Mouse (Mus musculus) forebrain, embryonic 15.5 days (tissue): ENCODE measurements around the gene Bcl2l10. TPM values are rescaled to one million over a fixed set of nuclear protein-coding genes. Genes with fewer than 3 reads are reported as not detected.

Experiments used
- ATAC-seq: fragments of 200-750 bp; cut with Nextera tagmentation; replicated peaks from 2 replicates; pipeline ENCODE4 v1.8.0; 2017; ENCODE audit warnings: mild to moderate bottlenecking, moderate TSS enrichment, moderate library complexity
- H3K27ac ChIP-seq: fragments of 300-500 bp; sonication (generic); replicated peaks from 2 replicates; pipeline ENCODE4 v1.5.1; 2015; ENCODE audit warnings: mild to moderate bottlenecking, inconsistent platforms
- H3K27me3 ChIP-seq: fragments of 300-500 bp; sonication (generic); 2 replicates; pipeline ENCODE4 v1.6.1; 2015; ENCODE audit warnings: inconsistent platforms
- H3K36me3 ChIP-seq: fragments of 300-500 bp; sonication (generic); 2 replicates; pipeline ENCODE4 v1.6.1; 2015; ENCODE audit warnings: mild to moderate bottlenecking, inconsistent platforms
- H3K4me1 ChIP-seq: fragments of 300-500 bp; sonication (generic); 2 replicates; pipeline ENCODE4 v1.6.1; 2015; ENCODE audit warnings: inconsistent platforms
- H3K4me2 ChIP-seq: fragments of 300-500 bp; sonication (generic); replicated peaks from 2 replicates; pipeline ENCODE4 v1.6.1; 2015; ENCODE audit warnings: mild to moderate bottlenecking, inconsistent platforms
- H3K4me3 ChIP-seq: fragments of 300-500 bp; sonication (generic); 2 replicates; pipeline ENCODE4 v1.5.1; 2015; ENCODE audit warnings: mild to moderate bottlenecking, inconsistent platforms
- H3K9ac ChIP-seq: fragments of 300-500 bp; sonication (generic); replicated peaks from 2 replicates; pipeline ENCODE4 v1.6.1; 2015; ENCODE audit warnings: mild to moderate bottlenecking, inconsistent platforms
- H3K9me3 ChIP-seq: fragments of 300-500 bp; sonication (generic); 2 replicates; pipeline ENCODE4 v1.6.1; 2016; ENCODE audit warnings: inconsistent platforms
- WGBS: fragments of 180-500 bp; shearing (Covaris S2); methylation state at CpG from one replicate; pipeline ENCODE4 v1.1.7; 2015; ENCODE audit warnings: mixed read lengths; 5-methylcytosine and 5-hydroxymethylcytosine counted together
- polyA plus RNA-seq: library from polyadenylated mRNA; unstranded; fragments of >200 nt; fragmentation: Nextera tagmentation; extraction: Ambion mirVana; gene quantifications from 2 replicates; pipeline ENCODE4 v1.2.1, GENCODE M21; 2015

Gene Bcl2l10
- polyA plus RNA-seq, 1 experiment from 2014 or later, result not detected

DNA sequence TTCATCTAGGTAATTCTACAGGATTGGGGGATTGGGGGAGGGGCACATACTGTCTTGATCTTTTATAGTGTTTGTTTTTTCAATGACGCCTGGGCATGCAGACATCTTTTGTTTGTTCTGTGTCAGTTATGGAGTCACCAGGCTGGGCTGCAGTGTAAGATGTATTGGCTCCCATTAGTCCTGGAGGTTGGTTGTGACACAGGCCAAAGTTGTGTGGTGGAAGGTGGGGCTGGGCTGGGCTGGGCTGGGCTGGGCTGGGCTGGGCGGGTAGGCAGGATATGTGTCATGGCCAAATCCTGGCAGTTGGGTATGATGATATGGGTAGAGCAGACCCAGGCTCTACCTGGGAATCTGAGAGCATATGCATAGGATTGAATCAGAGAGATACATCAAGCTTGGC, 31.2 kb downstream of the Bcl2l10 start:
- no peak for ATAC-seq
- H3K4me3 ChIP-seq, result no peak overlapping the region
- H3K9me3 ChIP-seq, result no peaks in the 10 kb centered on the region
- no peak overlapping the region for H3K27ac ChIP-seq
- WGBS, result 90% methylated on average over 2 of the region's 2 CpGs
- H3K36me3 ChIP-seq, result no peaks in the 10 kb centered on the region
- H3K9ac ChIP-seq, result no peak overlapping the region
- H3K27me3 ChIP-seq, result no peaks in the 10 kb centered on the region
- no peak overlapping the region for H3K4me2 ChIP-seq
- no peaks in the 10 kb centered on the region for H3K4me1 ChIP-seq

DNA sequence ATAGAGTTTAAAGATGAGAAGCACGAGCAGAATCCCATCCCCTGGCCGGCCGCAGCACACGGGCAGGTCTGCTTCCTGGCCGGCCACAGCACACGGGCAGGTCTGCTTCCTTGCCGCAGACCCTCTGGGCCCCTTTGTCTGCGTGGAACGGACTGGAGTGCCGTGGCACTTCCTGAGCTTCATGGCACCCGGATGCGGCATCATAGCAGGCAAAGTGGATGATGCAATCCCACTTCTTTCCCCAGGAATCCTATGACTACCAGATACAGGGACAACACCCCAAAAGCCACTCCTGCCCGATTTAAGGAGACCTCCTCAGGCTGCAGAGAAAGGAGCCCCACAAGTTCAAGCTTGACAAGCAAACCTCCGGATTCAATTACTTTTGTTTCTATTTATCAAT, 35.3 kb downstream of the Bcl2l10 start:
- 88% methylated on average over 14 of the region's 14 CpGs for WGBS
- no peak overlapping the region for H3K4me2 ChIP-seq
- H3K27me3 ChIP-seq, result no peaks in the 10 kb centered on the region
- no peak overlapping the region for H3K4me3 ChIP-seq
- H3K27ac ChIP-seq, result no peak overlapping the region
- ATAC-seq, result no peak
- no peak overlapping the region for H3K9ac ChIP-seq
- no peaks in the 10 kb centered on the region for H3K4me1 ChIP-seq
- peaks cover 10% of the 10 kb centered on the region for H3K36me3 ChIP-seq
- no peaks in the 10 kb centered on the region for H3K9me3 ChIP-seq

DNA sequence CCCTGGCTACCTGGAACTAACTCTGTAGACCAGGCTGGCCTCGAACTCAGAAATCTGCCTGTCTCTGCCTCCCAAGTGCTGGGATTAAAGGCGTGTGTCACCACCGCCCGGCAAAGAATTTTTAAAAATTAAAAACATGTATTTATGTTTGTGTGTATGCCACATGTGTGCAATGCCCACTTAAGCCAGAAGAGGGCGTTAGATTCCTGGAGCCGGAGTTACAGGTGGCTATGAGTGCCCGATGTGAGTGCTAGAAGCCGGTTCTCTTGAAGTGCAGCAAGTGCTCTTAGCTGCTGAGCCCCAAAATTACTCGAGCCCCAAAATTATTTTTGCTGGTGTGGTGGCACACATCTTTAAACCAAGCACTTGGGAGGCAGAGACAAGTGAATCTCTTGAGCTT, 36.2 kb downstream of the Bcl2l10 start:
- Histone ChIP-seq H3K4me2 (no peak overlapping the region), H3K4me3 (no peak overlapping the region), H3K9me3 (no peaks in the 10 kb centered on the region), H3K27ac (no peak overlapping the region), H3K27me3 (no peaks in the 10 kb centered on the region), H3K36me3 (peaks cover 16% of the 10 kb centered on the region), H3K9ac (no peak overlapping the region), H3K4me1 (no peaks in the 10 kb centered on the region)
- no peak for ATAC-seq
- WGBS, result 82% methylated on average over 9 of the region's 9 CpGs

DNA sequence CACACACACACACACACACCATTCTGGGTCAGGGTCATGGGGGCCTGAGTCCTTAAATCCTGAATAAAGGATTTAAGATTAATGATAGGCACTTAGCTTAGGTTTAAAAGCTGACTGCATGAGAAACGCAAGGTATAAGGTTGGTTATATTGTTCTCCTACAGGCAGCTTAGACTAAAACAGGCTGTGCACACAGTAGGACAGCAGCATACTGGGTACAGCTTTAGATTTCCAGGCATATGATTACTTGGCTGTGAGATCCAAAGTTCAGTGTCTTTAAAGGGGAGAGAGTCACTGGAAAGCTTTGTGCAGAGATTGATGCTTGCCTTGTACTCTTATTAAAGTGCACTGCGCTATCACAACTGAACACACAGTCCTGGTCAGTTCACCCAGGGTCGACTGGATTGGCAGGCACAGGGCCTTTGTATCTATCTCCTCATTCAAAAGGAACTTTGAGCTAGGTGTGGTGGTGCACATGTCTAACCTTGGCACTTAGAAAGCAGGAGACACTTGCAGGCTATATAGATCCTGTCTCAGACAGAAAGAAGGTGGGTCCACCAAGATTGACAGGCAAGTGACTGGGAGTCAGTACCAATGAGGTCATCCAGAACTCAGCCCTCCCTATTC, 36.9 kb downstream of the Bcl2l10 start:
- Histone ChIP-seq H3K27ac (no peak overlapping the region), H3K36me3 (peaks cover 23% of the 10 kb centered on the region), H3K4me2 (no peak overlapping the region), H3K4me1 (no peaks in the 10 kb centered on the region), H3K9me3 (no peaks in the 10 kb centered on the region), H3K27me3 (no peaks in the 10 kb centered on the region), H3K4me3 (no peak overlapping the region), H3K9ac (no peak overlapping the region)
- WGBS, result 79% methylated on average over 3 of the region's 3 CpGs
- no peak for ATAC-seq

DNA sequence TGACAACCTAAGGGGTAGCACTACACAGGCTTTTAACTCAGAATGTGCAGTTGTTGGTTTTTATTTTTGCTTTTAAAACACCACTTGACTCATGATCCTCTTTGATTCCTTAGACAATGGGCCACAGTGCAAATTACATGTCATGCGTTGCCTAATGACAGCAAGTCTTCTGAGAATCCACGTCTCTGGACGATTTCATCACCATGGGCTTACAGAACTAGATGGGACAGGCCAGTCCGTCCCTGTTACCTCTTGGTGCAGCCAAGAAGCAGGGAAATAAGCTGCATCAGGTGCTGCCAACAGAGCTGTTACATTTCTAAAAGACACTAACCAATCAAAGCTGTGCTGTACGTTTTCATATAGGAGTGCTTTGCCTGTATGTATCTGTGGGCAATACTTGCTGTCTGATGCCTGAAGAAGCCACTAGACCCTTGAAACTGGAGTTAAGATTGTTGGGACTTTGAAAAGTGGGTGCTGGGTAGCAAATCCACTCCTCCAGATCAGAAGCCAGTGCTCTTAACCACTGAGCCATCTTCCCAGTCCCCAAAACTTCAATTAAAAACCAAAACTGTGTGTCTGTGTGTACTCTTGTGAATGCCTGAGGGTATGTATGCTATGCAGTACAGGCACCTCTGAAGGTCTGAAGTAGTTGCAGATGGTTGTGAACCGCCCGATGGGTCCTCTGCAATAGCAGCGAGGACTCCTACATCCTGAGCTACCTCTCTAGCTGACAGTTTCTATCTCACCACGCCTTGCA, 37.8 kb downstream of the Bcl2l10 start:
- H3K4me3 ChIP-seq, result no peak overlapping the region
- no peak overlapping the region for H3K4me2 ChIP-seq
- ATAC-seq, result no peak
- peaks cover 31% of the 10 kb centered on the region for H3K36me3 ChIP-seq
- WGBS, result 70% methylated on average over 9 of the region's 9 CpGs
- no peaks in the 10 kb centered on the region for H3K9me3 ChIP-seq
- no peaks in the 10 kb centered on the region for H3K27me3 ChIP-seq
- no peak overlapping the region for H3K9ac ChIP-seq
- H3K4me1 ChIP-seq, result no peaks in the 10 kb centered on the region
- no peak overlapping the region for H3K27ac ChIP-seq

DNA sequence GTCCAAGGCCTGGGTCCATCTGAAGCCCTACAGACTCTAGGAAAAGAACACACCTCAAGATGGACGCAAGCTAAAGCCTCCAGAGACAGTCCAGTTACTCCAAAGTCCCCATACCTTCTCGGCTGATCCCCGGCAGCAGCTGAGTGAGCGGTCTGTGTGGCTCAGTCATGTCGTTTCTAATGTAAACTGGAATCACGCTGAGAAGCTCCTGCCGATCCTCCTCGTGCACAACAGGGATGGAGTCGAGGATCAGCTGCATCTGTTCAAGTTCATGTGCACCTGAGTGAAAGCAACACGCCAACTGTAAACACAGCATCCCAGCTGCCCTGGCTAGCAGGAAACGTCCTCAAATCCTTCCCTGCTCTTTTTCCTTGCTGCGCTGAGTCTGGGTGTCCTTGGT, 45.7 kb downstream of the Bcl2l10 start:
- Histone ChIP-seq H3K9ac (no peak overlapping the region), H3K4me1 (no peaks in the 10 kb centered on the region), H3K36me3 (peaks cover 86% of the 10 kb centered on the region), H3K4me3 (no peak overlapping the region), H3K9me3 (no peaks in the 10 kb centered on the region), H3K27ac (no peak overlapping the region), H3K27me3 (no peaks in the 10 kb centered on the region), H3K4me2 (no peak overlapping the region)
- 80% methylated on average over 12 of the region's 12 CpGs for WGBS
- ATAC-seq, result no peak

DNA sequence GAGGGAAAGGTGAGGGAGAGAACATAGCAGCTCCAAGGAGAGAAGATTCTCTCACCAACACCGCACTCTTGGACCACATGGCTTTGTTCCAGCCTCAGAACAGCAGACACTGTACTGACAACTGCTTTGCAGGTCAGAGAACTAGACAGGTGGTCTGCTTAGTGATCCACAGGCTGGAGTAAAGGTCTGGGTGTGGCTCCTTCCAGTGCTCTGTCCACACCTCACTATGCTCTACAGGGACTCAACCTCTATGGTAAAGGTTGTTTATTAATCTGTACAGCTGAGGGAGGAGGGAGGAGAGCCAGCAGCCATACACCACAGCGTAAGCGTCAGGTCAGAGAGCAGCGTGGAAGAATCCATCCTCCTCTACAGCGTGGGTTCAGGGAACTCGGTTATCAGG, 48.4 kb downstream of the Bcl2l10 start:
- Histone ChIP-seq H3K27ac (no peak overlapping the region), H3K36me3 (peaks cover 65% of the 10 kb centered on the region), H3K4me1 (peaks cover 4% of the 10 kb centered on the region), H3K4me3 (no peak overlapping the region), H3K9me3 (no peaks in the 10 kb centered on the region), H3K4me2 (no peak overlapping the region), H3K27me3 (no peaks in the 10 kb centered on the region), H3K9ac (no peak overlapping the region)
- ATAC-seq, result no peak
- WGBS, result 94% methylated on average over 6 of the region's 6 CpGs

DNA sequence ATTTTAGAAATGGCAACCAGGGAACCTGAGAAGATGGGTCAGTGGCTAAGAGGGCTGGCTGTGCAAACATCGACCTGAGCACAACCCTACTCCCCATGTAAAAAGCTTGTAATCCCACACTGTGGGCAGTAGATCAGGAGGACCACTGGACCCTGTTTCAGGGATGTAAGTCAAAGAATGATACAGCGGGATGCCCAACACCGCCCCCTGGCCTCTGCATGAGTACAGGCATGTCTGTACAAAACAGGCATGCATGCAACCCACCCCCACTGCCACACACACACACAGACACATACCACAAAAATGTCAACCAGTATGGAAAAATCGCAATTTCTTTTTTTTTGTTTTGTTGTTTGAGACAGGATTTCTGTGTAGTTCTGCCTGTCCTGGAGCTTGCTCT, 51.5 kb downstream of the Bcl2l10 start:
- Histone ChIP-seq H3K4me3 (no peak overlapping the region), H3K36me3 (peaks cover 39% of the 10 kb centered on the region), H3K27me3 (no peaks in the 10 kb centered on the region), H3K9me3 (no peaks in the 10 kb centered on the region), H3K9ac (no peak overlapping the region), H3K27ac (no peak overlapping the region), H3K4me1 (peaks cover 25% of the 10 kb centered on the region), H3K4me2 (no peak overlapping the region)
- WGBS, result 93% methylated on average over 4 of the region's 4 CpGs
- ATAC-seq, result no peak

DNA sequence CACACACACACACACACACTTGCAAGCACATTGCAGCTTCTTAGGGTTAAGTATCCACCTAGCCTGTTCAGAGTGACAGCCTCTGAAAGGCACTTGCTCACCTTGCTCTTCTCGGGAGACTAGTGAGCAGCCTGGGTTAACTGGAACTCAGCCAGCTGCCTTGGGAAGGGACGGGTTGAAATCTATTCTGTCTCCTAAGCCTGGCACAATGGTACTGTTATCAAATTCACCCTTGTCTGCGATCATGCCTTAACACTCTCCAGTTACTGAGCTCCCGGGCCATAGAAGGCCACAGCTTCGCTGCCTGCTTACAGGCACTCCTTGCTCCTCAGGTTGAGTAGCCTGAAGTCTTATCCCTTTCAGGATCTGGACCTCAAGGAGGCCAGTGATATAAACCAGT, 53.1 kb downstream of the Bcl2l10 start:
- Histone ChIP-seq H3K36me3 (peaks cover 25% of the 10 kb centered on the region; the same call in 1 of the 2 replicates), H3K4me2 (no peak overlapping the region), H3K9me3 (no peaks in the 10 kb centered on the region), H3K27ac (no peak overlapping the region), H3K9ac (no peak overlapping the region), H3K27me3 (no peaks in the 10 kb centered on the region), H3K4me1 (peaks cover 39% of the 10 kb centered on the region), H3K4me3 (no peak overlapping the region)
- no peak for ATAC-seq
- 48% methylated on average over 5 of the region's 5 CpGs for WGBS

Other genes with a start within 250 kb of the Bcl2l10 start
- gene Myo5c, start 115.7 kb upstream of the Bcl2l10 start, polyA plus RNA-seq, result 0.18 and 0.31 TPM in 2 replicates
- 47.8 and 52.6 TPM in 2 replicates for gene Gnb5, start 41.5 kb upstream of the Bcl2l10 start, polyA plus RNA-seq
- gene Mapk6, start 62.2 kb downstream of the Bcl2l10 start, polyA plus RNA-seq, result 137 and 138 TPM in 2 replicates
- gene Leo1, start 93.8 kb downstream of the Bcl2l10 start, polyA plus RNA-seq, result 40.6 and 40.7 TPM in 2 replicates
- 99.1 and 107 TPM in 2 replicates for gene Tmod3, start 211.9 kb downstream of the Bcl2l10 start, polyA plus RNA-seq